Comparison of ENCODE assay signal across 50 mouse cellular contexts in the genomic region with DNA sequence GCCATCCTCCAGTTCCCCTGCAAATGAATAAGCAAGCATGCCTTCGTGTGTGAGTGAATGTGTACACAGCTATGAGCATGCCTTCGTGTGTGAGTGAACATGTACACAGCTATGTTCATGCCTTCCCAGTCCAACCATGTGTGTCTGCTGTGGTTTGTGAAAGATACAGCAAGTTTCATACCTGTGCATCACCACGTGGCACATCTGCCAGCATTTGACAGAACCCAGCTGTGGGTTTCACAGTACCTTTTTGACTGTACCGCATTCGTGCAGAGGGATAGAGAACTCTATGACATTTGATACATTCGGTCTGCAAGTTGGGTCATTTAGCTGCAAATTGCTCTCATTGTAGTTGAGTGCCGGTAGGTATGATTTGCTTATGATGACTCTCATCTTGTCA. TPM values are rescaled to one million over a fixed set of nuclear protein-coding genes. Genes with fewer than 3 reads are reported as not detected.
"Had no signal": no experiment of that assay in that cellular context is flagged by ENCODE, and none has a peak within 500 bp of the region (broad histone marks: within the 10 kb centered on the region; RNA-seq: fewer than 3 reads in every experiment).

No protein-coding gene starts in this region.

- ATAC-seq: hindbrain, embryonic 16.5 days; hindbrain, postnatal 0 days; inflammation-experienced regulatory T-cells, adult 6 months; intestine, embryonic 16.5 days; intestine, postnatal 0 days had no signal

- H3K4me2 ChIP-seq: heart, embryonic 11.5 days; heart, embryonic 12.5 days; heart, embryonic 13.5 days; heart, embryonic 15.5 days; hindbrain, embryonic 12.5 days; hindbrain, embryonic 13.5 days; hindbrain, embryonic 14.5 days; hindbrain, embryonic 15.5 days; kidney, embryonic 15.5 days had no signal

- H3K36me3 ChIP-seq: heart, embryonic 10.5 days; heart, embryonic 12.5 days; heart, embryonic 13.5 days; heart, embryonic 15.5 days; hindbrain, embryonic 10.5 days; hindbrain, embryonic 12.5 days; hindbrain, embryonic 13.5 days; hindbrain, embryonic 15.5 days; kidney, embryonic 15.5 days had no signal

- H3K4me3 ChIP-seq: heart, embryonic 10.5 days; heart, embryonic 12.5 days; heart, embryonic 13.5 days; heart, embryonic 15.5 days; hindbrain, embryonic 10.5 days; hindbrain, embryonic 12.5 days; hindbrain, embryonic 13.5 days; hindbrain, embryonic 15.5 days; kidney, embryonic 15.5 days; layer of hippocampus, adult 2 months; left cerebral cortex, adult 2 months had no signal

- H3K27ac ChIP-seq: heart, embryonic 10.5 days; heart, embryonic 13.5 days; heart, embryonic 15.5 days; hindbrain, embryonic 10.5 days; hindbrain, embryonic 12.5 days; hindbrain, embryonic 13.5 days; hindbrain, embryonic 14.5 days; hindbrain, embryonic 15.5 days; hindbrain, postnatal 0 days; kidney, embryonic 15.5 days; kidney, postnatal 0 days; layer of hippocampus, adult 2 months; left cerebral cortex, adult 2 months had no signal

- DNase-seq: heart, postnatal 10 days; heart, postnatal 14 days; heart, postnatal 36 days; heart, postnatal 4 days; kidney, adult 11 months; kidney, adult 18-20 months; kidney, adult 2 months; kidney, adult 8-10 months; kidney, adult 9 months; kidney, postnatal 10 days; kidney, postnatal 14 days; kidney, postnatal 25 days; kidney, postnatal 36 days; kidney, postnatal 4 days; layer of hippocampus, adult 9-11 months; layer of hippocampus, postnatal 36 days had no signal

- H3K9ac ChIP-seq: heart, embryonic 12.5 days; heart, embryonic 13.5 days; heart, embryonic 15.5 days; hindbrain, embryonic 12.5 days; hindbrain, embryonic 13.5 days; hindbrain, embryonic 14.5 days; hindbrain, embryonic 15.5 days; kidney, embryonic 15.5 days had no signal

- H3K9me3 ChIP-seq: heart, embryonic 10.5 days; heart, embryonic 12.5 days; heart, embryonic 13.5 days; heart, embryonic 15.5 days; hindbrain, embryonic 10.5 days; hindbrain, embryonic 12.5 days; hindbrain, embryonic 13.5 days; hindbrain, embryonic 15.5 days; kidney, embryonic 15.5 days had no signal

- H3K27me3 ChIP-seq: heart, embryonic 12.5 days; heart, embryonic 13.5 days; heart, embryonic 15.5 days; hindbrain, embryonic 12.5 days; hindbrain, embryonic 13.5 days; hindbrain, embryonic 15.5 days; kidney, embryonic 15.5 days had no signal

- H3K4me1 ChIP-seq: hindbrain, embryonic 10.5 days; hindbrain, embryonic 12.5 days; hindbrain, embryonic 13.5 days; hindbrain, embryonic 15.5 days; kidney, embryonic 15.5 days had no signal

RNA-seq across cellular contexts. Expression of gene Cuzd1, which starts 7.6 kb away (rescaled TPM):
- total RNA-seq: heart, postnatal 10 days; hematopoietic stem cell, adult 5-6 weeks; layer of hippocampus, adult 18-20 months; layer of hippocampus, postnatal 10 days; layer of hippocampus, postnatal 25 days; layer of hippocampus, postnatal 36 days; left cerebral cortex, adult 18-20 months had no signal
- polyA plus RNA-seq: hindbrain, embryonic 10.5 days; hindbrain, embryonic 11.5 days; hindbrain, embryonic 12.5 days; hindbrain, embryonic 13.5 days; hindbrain, embryonic 14.5 days; hindbrain, embryonic 15.5 days; hindbrain, embryonic 16.5 days; hindbrain, postnatal 0 days; inflammation-experienced regulatory T-cells, adult 6 months; kidney, embryonic 14.5 days; kidney, embryonic 15.5 days; kidney, embryonic 16.5 days; kidney, postnatal 0 days had no signal

RNA-seq across cellular contexts. Expression of gene Fam24b, which starts 14.8 kb away (rescaled TPM):
- total RNA-seq: heart, postnatal 10 days; heart, postnatal 14 days; heart, postnatal 25 days; heart, postnatal 36 days; heart, postnatal 4 days; hematopoietic stem cell, adult 5-6 weeks; hindbrain, postnatal 0 days; layer of hippocampus, adult 2 months; layer of hippocampus, postnatal 14 days; layer of hippocampus, postnatal 25 days; layer of hippocampus, postnatal 36 days; left cerebral cortex, adult 18-20 months; left cerebral cortex, adult 2 months had no signal
- polyA plus RNA-seq: heart, embryonic 10.5 days; heart, embryonic 11.5 days; heart, embryonic 12.5 days; heart, embryonic 13.5 days; heart, embryonic 14.5 days; heart, embryonic 15.5 days; heart, embryonic 16.5 days; heart, postnatal 0 days; hindbrain, embryonic 10.5 days; hindbrain, embryonic 11.5 days; hindbrain, embryonic 12.5 days; hindbrain, embryonic 13.5 days; hindbrain, embryonic 14.5 days; hindbrain, embryonic 15.5 days; hindbrain, embryonic 16.5 days; hindbrain, postnatal 0 days; inflammation-experienced regulatory T-cells, adult 6 months; intestine, embryonic 16.5 days; intestine, postnatal 0 days; kidney, adult 2 months; kidney, embryonic 14.5 days; kidney, embryonic 15.5 days; kidney, embryonic 16.5 days; kidney, postnatal 0 days; large intestine, adult 2 months had no signal

RNA-seq across cellular contexts. Expression of gene Fam24a, which starts 19.2 kb away (rescaled TPM):
- total RNA-seq: heart, postnatal 10 days; heart, postnatal 14 days; heart, postnatal 25 days; heart, postnatal 36 days; heart, postnatal 4 days; hematopoietic stem cell, adult 5-6 weeks; hindbrain, postnatal 0 days; layer of hippocampus, adult 18-20 months; layer of hippocampus, adult 2 months; layer of hippocampus, adult 8-10 months; layer of hippocampus, postnatal 10 days; layer of hippocampus, postnatal 14 days; layer of hippocampus, postnatal 25 days; layer of hippocampus, postnatal 36 days; left cerebral cortex, adult 18-20 months; left cerebral cortex, adult 2 months had no signal
- polyA plus RNA-seq: heart, embryonic 10.5 days; heart, embryonic 11.5 days; heart, embryonic 12.5 days; heart, embryonic 13.5 days; heart, embryonic 14.5 days; heart, embryonic 15.5 days; heart, embryonic 16.5 days; heart, postnatal 0 days; hindbrain, embryonic 10.5 days; hindbrain, embryonic 11.5 days; hindbrain, embryonic 12.5 days; hindbrain, embryonic 13.5 days; hindbrain, embryonic 14.5 days; hindbrain, embryonic 15.5 days; hindbrain, embryonic 16.5 days; inflammation-experienced regulatory T-cells, adult 6 months; intestine, embryonic 16.5 days; intestine, postnatal 0 days; kidney, adult 2 months; kidney, embryonic 14.5 days; kidney, embryonic 15.5 days; kidney, embryonic 16.5 days; kidney, postnatal 0 days; large intestine, adult 2 months had no signal
